Mouse (Mus musculus) embryo, embryonic 10.5 days (tissue): ENCODE data around the gene Uvrag.

ENCODE experiments used
- DNase-seq: peaks from one replicate; pipeline ENCODE4 v3.0.0-alpha.2; 2015; ENCODE audit warnings: low spot score

The Uvrag gene

GRCm38 (mm10) chr7:98848899-98849640 is 291.9 kb downstream of the Uvrag start:
- DNase-seq, result no peak

DNA sequence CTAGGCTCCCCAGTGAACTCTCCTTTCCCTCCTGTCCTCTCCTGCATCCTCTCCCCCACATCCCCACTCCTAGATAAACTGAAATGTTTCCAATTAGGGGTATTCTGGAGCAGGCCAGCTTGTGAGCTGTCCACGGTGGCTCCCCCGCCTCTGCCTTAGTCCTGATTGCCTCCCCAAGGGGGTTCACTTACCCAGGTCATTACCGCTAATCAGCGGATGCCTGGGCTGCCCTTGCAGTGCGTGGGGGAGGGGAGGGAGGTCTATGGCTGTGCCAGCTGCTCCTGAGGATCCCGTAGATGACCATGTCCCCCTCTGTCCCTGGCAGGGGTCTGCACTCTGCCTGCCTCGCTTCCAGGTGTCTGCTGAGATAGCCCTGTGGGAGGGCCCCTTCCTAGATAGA is 297.3 kb downstream of the Uvrag start:
- DNase-seq, result peak; percentile 51

DNA sequence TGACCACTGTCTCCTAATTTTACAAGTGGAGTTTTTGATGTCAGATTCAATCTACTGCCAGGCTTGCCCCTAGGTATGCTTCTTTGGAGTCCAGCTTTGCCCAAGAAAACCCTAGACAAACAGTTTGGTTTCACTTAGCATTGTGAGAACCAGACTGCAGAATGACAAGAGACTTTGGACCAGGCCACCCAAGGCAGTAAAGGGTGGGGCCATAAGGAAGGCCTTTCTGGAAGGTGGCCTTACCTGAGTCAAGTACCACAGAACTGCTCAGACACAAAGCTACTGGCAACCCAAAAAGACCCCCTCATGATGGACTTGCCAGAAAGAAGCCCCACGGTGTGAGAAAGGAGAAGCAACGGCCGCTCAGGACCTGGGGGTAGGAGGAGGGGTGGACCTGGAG is 297.9 kb downstream of the Uvrag start:
- no peak for DNase-seq

DNA sequence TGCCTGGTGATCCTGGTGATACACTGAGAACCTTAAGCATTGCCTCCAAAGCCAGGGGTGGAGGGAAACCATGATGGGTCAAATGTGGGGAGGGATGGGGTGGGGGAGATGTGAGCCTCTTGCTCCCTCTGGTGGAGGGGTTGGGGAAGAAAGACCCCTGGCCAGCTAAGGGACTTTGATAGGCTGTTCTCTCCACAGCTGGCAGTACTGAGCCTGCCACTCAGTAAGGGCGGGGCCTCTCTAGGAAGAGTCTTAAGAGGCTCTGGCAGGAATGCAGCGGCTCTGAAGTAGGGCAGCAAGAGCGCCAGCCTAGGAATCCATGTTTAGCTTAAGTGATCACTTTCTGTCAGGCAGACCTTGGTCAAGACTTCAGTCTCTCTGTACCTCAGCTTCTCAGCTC is 299.1 kb downstream of the Uvrag start:
- peak; percentile 50 for DNase-seq

DNA sequence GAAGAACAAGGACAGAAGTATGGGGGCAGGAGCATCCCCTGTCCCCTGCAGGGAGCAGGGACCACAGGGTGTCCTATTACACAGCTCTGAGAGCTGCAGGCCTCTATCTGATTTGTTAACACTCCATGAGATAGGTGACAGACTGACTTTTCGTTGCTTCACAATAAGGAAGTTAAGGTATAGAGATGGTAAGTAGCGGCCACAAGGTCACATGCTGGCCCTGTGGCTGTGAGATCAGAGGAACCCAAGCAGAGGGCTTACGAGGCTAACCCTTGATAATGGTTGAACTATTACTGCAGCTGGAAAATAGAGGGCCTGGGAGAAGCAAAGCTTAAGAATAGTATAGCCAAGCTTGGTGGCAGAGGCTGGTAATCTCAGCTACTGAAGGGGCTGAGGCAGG is 300.2 kb downstream of the Uvrag start:
- no peak for DNase-seq

DNA sequence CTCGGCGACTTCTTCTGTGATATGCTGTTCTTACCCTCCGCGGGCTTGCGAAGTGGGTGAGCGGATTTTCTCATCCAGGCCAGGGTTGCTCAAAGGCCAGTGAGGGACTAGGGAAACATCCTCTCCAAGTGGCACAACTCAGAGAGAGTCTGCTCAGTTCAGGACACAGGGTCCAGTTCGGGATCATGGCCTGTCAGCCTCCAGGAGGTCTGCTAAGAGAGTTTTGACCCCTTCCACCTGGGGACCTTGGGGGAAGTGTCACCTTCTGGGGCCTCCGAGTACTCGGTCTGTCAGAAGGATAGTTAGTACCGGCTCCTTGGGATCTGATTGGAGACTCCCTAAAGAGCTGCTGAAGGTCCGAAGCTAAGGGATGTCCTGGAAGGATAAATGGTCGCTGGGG is 301.6 kb downstream of the Uvrag start:
- DNase-seq, result peak; percentile 46

DNA sequence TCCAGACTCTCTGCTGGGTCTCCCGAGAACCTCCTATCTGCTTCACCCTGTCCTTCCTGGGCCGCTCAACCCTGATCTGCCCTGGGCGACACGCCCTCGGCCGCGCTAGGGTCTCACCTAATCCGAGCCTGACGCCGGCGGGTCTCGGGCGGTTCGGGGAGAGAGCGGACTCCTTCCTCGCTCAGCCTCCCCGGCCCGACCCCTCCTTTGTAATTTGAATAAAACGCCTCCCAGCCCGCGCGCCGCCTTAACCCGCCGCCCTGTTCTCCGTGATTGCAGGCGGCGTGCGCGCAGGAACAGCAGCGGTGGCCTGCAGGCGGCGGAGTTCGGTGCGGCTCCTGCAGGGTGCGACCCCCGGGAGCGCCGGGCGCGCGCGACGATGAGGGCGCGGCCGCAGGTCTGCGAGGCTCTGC is 302.2 kb downstream of the Uvrag start:
- DNase-seq, result peak; percentile 79

DNA sequence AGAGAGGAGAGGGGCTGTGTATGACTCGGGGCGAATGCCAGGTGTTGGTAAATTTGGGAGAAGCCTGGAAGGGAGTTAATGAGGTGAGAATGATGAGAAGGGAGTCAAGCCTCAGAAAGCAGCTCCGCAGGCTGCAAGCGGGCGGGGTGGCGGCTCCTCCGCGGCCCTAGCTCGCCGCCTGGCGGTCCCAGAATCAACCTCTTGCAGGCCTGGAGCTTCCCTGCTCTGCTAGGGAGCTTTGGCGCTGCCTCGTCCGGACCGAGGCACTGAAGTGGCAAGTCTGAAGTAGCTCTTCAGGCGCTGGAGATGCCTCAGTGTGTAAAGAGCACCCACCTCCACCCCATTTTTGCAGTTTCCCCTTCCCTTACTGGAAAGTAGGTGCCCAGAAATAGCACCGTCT is 303.0 kb downstream of the Uvrag start:
- DNase-seq, result peak; percentile 90

GRCm38 (mm10) chr7:98836646-98837045 is 304.3 kb downstream of the Uvrag start:
- DNase-seq, result peak; percentile 82

DNA sequence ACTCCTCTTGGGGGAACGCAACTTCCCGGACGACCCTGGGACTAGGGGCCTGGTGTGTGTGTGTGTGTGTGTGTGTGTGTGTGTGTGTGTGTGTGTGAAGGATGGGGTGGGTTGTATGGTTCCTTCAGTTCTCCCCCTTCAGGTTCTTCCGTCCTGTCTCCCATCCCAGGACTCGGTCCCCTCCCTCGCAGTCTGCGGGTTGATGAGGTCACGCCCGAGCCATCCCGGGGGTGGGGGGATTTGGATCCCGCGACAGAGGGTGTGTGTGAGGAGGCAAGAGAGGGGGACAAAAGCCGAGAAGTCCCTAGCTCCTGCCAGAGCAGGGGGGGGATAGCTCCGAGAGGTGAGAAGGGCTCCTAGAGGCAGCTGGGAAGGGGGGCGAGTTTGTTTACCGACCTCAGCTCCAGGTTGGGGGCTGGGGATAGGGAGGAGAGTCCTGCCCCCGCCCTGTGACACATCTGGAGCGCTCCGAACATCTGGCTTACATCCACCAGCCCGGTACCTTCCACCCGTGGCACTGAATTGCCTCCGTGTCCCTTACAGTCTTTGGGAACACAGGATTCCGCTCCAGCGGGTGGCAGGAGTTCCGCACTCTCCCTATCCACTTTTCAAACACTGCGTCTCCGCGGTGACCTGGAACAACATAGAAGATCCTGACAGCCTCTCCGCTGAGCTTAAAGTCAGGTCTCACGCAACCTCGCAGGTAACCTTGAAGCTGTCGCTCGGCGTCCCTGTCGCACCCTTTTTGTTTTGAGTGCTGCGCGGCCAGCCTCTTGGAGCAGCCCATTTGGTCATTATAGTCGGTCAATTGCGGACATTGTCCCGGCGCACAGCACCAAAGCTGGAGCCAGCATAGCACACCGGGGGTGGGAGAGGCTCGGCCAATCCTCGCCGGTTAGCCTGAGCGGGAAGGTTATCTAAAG is 305.2 kb downstream of the Uvrag start:
- DNase-seq, result peak; percentile 52
